Mouse (Mus musculus) WW6 (cell line): ENCODE data around the gene Zfp286.
"Not testable (repeated sequence)": the region's sequence is repeated elsewhere in the genome, so short reads cannot be mapped to it uniquely, and the experiment has no call there.

ENCODE experiments used
- DNase-seq: peaks from one replicate; pipeline ENCODE4 v3.0.0-alpha.2; 2013; ENCODE audit warnings: low read depth, low spot score

Zfp286 gene

DNA sequence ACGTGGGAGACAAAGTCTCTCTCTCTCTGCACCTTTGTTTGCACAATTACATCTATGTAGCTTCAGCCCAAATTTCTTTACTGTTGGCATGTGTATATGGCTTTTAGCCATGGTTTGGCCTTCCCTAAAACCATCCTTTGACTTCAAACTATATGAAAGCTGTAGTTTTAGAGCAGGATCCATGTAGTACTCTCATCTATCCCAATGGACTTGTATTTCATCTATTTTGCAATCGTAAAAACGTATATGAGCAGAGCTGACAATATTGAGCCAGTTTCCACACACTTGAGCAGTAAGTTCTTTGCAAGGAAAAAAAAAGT, 315 bp upstream of the Zfp286 start:
- no peak for DNase-seq

DNA sequence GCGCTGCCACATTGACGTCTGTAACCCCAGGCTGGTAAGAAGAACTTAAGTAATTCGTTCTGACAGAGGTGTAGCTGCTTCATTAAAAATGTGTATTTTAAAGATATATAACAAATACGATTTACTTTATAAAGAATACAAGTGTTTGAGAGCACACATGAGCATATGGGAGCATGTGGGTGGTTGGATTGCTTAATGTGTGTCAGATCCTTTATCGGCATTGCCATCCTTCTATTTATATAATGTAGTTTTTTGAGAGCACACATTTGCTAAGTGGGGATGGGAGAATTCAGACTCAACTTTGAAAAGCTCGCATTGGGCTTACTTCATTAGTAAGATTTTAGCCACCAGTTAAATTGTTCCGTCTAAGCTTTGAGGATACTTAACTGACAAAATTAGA, 12.8 kb downstream of the Zfp286 start:
- no peak for DNase-seq

DNA sequence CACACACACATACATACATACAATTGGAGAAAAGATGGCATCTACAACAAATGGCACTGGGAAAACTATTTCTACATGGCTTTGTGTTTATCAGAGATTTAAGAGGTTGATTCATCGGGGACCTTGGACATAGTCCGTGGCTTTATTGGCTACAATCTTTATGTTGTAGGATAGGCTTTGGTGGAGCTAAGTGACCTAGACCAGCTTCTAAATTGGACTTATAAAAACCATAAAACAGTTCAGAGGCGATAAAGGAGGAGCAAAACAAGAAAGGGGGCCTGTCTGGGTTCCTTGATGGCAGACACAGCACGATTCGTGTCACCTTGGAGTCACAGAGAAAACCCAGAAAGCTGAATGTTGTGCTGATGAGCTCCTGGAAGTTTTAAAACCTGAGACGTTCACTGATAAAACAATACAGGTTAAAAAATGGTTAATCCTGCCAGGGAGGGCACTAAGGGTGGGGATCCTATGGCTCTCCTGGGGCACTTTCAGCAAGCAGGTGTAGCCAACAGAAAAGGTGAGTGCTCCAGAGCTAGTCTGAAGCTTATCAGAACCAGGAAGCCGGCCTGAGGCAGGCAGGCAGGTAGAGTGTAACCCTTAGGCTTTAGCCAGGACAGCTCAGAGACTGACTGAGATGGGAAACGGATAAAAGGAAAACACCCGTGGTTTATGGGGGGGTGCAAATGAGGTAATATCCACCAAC, 28.4 kb downstream of the Zfp286 start:
- DNase-seq, result no peak

DNA sequence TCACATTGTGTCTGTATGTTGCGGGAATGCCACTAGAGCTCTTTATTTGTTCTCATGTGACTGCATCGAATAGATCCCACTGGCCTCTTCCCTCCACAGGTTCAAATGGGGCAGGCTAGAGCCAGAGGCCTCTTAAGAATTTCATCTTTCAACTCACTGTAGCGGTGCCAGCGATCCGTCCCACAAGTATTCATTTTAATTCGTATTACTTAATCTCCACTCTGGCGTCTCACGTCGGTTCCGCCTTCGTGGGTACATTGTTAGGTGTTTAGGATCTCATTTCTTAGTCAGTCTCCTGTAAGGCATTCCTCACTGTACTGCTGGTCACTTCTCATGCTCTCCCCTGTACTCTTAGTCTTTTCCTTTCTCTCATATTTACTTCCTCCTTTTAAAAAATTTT, 30.8 kb downstream of the Zfp286 start:
- no peak for DNase-seq

DNA sequence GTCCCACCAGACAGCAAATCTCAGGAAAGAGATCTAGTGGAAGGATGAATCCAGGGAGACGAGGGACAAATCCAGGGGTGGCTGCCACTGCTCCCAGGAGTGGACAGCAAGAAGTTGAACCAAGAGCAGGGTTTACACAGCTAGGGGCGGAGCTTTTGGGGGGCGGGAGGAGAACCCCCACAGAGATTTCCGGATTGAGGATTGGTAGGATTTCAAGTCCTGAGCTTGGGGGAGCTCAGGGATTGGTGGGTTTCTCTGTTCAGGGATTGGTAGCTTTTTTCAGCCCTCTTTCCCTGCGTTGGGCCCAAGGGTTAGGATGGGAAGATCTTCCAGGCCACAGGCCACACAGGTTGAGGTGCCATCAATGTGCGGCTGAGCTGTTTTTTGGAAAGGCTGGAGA, 31.4 kb downstream of the Zfp286 start:
- no peak for DNase-seq

DNA sequence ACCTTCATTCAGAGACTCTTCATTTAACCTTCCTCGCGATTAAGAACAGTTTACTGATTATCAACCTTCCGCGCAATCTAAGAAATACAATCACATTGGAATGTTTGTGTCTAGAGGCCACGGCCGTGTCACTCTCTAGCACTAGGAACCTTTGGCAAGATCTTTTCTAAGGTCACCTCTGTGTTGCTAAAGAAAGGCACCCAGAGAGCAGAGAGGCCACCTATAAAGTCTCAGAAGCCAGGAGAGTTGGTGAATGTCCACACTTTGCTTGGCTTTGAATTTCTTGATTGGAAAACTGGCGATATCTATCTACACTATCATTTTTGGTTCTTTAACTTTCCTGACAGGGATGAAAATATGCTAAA, 32.1 kb downstream of the Zfp286 start:
- DNase-seq, result no peak

DNA sequence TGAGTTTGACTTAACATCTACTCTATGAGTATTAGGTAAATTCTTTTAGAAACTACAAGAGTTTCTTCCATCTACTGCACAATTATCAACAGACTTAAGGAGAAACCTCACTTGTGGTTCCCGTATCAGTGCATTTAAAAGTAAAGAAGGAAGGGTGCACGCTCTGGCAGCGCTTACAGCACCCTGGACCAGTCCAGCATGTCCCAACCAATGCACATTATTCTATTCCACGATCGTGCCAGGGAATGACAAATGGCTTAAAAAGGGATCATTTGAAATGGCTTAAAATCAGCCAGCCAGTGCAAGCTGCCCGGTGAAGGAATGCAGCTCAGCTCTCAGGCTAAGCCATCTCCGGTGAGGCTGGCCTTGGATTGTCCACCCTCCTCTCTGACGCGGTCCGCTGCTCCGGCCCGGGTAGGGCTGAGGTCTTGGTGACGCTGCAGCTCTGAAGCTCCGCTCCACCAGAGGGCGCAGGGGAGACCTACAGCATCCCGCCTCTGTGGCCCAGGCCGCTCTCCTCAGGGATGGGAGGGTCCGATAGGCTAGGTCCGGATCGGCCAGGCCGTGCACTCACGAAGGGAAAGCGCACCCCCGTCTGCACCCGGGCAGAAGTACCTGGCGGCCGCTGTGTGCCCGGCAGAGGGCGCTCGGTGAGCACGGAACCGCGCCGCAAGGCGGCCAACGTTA, 32.7 kb downstream of the Zfp286 start:
- peak; percentile 99 for DNase-seq

DNA sequence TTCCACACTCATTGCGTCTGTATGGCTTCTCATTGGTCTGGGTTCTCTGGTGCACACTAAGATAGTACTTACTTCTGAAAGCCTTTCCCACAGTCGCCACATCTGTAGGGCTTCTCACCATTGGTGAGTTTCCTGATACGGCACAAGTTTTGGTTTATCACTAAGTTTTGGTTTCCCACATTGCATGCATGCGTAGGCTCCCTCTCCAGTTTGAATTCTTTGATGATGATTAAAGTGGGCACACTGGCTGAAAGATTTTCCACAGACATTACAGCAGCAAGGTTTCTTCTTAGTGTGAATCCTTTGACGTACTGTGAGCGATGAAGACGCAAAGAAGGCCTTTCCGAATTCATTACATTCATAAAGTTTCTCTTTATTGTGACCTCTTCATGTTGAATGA, 36.5 kb downstream of the Zfp286 start, which contains the start of gene Gm10428:
Gene Gm10428 (plus strand): TSS at position 321 of the 400 bp plus-strand sequence.
- DNase-seq, result no peak

DNA sequence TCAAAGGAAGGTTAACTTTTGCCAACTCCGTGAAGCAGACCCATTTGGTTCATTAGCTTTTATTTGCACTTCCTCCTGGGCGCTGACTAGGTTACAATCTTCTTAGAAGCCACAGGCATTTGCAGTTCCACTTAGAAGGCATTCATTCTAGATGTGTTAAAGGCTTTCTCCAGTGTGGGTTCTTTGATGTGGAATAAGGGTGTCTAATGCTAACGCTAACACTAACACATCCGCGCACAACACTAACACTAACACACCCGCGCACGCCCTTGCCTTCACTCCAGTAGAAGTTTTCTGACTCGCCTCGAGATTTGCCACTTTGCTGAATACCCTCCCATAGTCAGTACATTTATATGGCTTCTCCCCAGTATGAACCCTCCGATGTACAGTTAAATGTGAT, 37.1 kb downstream of the Zfp286 start:
- no peak for DNase-seq

DNA sequence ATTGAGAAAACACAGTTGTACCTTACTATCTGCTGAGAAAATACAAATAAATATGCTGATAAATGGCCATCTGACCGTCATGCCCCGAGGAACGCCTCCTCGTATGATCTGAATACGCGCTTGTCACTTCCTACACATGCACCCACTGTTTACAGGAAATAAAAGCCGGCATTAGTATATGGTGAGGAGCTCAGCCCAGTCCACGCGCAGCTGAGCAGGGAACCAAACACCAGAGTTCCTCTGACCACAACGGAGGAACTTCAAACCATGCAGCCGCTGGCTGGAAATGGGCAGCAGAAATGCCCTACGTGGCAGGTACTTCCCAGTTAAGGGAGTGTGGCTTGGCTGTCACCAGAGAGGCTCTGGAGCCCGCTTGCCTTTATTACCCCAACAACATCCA, 39.8 kb downstream of the Zfp286 start:
- DNase-seq, result not testable (repeated sequence)

DNA sequence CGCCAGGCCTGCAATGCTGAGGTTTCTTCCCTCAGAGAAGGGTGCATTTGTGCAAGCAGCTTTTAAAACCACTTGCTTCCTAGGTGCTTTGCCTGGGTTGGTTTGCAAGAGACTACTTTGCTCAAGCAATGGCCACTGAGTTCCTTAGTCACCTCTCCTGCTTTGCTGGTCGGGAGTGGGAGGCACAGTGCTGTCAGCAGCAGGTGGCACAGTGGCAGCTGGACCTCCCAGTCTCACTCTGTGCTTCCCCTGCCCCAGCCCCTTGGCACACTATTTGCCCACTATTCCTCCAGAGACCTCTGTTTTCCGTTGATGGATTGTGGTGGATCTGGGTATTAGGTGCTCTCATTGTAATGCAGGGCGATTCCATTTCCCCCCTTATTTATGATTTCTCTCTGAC, 41.2 kb downstream of the Zfp286 start:
- DNase-seq, result no peak

DNA sequence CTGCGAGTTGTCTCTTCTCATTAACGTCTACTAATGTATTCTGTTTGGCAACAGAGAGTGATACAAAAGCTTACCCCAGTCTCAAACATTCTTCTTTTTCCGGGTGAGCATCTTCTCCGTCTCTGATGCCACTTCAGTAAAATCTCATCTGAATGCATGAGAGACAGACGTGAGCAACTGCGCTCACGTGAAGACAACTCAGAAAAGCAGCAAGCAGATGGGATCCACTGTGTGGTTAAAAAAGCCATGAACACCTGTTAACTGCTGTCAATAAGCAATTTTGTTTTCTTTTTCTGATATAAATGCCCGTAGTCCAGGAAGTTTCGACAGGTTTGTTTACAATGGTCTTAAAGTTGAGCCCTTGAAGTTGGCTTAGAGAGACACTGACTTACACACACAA, 42.0 kb downstream of the Zfp286 start:
- no peak for DNase-seq

DNA sequence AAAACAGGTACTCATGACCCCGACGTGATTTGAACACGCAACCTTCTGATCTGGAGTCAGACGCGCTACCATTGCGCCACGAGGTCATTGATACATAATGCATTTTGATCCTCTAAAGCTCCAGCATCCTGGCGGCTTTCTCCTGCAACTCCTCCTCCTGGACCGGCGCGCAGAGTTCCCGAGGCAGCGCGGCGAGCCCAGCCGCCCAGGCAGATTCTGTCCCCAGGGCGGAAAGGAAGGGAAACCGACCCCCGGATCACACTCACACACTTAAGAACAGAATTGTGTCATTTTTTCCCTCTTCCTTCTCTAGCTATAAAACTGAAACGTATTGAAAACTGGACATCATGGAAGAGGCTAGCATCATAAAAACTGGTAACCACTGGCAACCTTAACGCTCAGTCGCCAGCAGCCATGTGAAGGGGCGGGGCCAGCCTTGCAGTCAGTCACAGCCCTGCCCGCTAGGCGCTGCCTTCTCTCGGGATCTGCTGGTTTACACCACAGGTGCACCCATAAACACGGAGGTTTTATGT, 43.2 kb downstream of the Zfp286 start:
- DNase-seq, result peak; percentile 65

DNA sequence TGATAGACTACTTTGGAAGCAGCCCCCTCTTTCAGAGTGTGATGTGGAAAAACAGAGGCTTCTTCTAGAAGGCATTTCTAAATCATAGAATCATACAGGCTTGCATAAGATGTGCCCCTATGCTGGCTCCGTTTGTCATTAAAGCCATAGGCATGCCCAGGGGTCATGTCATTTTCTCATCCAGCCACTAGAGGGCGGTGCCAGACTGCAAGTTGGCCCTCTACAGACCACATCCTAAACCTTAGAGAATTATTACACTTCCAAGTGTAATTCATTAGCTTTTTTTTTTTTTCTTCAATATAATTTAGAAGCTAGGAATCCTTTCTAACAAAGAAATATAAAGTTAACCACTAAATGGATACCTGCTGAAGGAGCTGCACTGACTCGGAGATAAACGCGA, 45.2 kb downstream of the Zfp286 start:
- no peak for DNase-seq

DNA sequence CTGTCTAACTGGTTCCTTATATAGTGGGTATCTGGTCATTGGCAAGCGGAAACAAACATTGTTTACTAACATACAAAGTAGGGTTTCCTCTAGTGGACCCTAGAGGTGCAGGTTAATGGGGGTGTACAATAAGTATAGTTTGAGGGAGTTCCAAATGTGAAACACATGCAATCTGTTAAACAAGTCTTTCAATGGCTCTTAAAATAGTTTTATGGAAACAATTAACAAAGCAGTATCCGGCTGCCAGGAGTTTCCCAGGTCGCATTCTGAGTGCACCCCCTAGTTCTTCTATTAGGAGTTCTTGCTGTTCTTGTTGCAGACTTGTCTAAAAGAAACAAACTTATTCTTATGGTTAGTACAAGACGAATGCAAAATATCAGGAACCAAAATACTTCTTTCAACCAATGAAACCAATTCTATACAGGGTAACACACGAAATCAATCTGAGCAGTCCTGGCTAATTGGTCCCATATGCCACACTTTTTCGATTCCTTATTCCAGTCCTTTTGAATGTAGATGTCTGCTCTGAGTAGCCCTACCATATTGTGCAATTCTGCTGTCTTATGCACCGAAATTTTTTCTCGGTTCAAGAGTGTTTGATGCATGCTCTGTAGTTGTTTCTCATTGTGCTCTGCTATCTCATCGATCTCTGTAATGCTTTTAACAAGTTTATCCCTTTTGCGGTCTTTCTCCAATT, 46.9 kb downstream of the Zfp286 start:
- DNase-seq, result no peak

DNA sequence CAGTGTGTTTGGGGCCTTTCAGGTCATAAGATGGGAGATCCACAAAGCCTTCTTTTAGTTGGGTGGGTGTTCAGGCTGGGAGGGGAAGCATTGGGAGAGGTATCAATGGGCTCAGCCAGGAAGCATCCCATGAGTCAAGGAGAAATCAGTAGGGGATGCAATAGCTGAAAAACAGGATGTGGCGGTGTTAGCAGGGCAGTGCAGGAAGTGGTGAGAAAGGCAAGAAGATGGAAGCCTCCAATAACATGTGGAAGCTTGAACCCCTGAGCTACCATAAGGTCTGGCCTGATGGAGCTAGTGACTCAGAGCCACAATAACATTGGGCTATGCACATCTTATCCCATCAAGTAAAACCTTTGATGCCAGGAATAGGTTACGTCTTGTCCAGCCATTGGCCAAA, 48.1 kb downstream of the Zfp286 start:
- DNase-seq, result no peak

DNA sequence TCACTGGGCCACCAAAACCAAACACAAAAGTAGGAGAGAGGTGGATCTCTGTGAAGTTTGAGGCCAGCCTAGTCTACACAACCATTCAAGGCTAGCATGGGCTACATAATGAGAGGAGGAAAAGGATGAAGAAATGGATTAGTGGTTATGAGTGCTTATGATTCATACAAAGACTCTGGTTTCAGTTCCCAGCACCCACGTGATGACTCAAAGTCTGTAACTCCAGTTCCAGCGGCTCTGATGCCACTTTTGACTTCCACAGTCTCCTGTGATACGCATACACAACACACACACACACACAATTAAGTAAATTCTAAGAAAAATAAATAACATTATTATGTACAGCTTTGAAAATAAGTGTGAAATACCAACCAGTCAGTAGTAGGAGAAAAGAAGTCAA, 56.6 kb downstream of the Zfp286 start:
- DNase-seq, result no peak

DNA sequence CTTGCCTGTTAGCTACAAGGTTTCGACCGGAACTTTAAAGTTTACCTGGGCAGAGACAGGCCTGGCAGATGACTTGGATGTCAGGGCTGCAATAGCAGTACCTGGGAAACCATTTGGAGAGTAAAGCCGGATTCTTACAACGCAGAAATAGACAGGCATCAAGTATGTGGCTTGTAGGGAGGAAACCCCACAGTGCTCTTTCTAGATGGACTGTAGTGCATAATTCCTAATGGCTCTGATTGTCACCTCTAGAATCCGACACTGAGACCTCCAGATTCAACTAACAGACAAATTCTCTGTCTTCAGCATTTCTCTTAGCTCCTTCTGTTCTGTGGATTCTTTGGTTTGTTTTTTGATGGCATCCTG, 57.3 kb downstream of the Zfp286 start:
- DNase-seq, result no peak

DNA sequence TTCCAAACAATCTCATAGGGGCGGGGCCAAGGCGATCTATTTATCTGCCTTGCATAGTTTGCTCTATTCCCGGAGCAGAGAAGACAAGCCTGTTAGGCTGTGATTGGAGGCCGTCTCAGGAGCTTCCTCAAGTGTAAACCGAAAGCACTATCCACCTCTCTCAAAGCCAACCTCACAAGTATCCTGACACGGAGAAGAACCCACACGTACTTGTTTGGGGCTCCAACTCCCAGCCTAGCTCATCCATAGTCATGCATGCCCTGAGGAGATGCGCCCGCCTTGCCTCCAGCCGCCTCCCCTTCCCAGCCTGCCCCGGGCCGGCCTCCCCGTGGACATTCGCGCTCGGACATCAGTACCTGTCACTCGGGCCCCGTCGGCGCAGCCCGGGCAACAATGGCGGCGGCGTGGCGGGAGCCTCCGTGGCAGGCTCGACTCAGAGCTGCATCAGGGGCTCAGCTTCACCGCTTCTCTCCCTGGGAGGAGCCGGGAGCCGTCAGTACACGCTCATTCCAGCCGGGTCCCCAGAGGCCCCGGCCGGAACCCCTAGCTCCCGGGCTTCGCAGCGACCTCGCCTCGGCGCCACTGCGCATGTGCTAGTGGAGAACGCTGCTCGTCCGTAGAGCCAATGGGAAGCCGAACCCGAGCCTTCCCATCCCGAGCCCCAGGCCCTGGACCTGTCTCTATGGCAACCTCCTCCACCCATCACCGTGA, 57.8 kb downstream of the Zfp286 start, which contains the start of gene Zfp287:
Gene Zfp287 (minus strand): TSS at position 595 of the 711 bp plus-strand sequence.
- DNase-seq, result peak; percentile 67

DNA sequence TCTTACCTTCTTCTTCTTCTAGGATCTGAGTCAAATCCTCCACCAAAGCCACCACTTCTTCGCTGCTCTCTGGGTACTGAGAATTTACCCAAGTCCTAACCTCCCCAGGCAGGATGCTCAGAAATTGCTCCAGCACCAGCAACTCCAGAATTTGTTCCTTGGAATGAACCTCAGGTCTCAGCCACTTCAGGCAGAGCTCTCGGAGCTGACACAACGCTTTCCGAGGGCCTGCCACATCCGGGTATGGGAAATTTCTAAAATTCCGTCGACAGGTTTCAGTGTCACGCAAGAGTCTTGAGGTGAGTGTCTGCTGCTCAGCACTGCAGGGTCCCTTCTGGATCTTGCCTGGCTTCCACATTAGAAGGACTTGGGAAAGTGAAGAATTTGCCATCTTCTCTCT, 61.0 kb downstream of the Zfp286 start:
- DNase-seq, result no peak

DNA sequence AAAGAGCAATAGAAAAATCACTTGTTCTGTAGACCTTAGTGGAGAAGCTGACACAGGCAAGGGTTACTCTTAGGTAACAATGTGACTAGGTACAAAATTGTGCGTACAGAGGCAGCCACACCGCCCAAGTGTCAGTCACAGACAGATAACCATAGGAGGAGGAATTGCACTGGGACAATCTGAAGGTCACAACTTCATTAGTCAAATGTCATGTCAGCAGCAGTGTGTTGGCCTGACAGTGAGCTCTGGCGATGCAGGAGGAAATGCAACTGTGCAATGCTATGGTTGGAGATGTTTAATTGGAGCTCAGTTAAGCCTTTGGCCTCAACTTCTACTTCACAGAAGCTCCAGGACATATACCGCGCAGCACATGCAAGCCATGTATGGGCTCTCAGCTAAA, 78.6 kb downstream of the Zfp286 start:
- DNase-seq, result no peak

DNA sequence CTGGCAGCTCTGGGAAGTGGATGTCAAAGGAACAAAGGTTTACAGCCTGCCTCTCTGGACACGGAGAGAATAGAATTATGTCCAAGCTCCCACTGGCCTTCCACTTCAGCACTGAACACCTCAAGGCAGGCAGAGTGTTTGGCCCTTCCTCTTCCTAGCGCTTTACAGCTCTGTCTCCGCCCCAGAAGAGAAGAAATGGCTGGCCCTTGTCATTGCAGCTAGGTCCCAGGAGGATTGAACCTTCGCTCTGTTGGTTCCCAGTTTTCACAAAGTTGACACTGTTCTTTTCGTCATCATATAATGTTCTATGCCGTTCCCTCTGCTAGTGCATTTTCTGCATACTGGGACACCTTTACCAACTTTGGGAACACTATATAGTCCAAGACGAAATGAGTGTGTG, 81.0 kb downstream of the Zfp286 start:
- no peak for DNase-seq
